Mouse (Mus musculus) hindbrain, embryonic 15.5 days (tissue): ENCODE results near the gene Klc3. TPM values are rescaled to one million over a fixed set of nuclear protein-coding genes. Genes with fewer than 3 reads are reported as not detected.
A peak's percentile ranks its signal among the peaks of the same experiment; 100 is the strongest.

Experiments
- ATAC-seq: fragments of 200-750 bp; cut with Nextera tagmentation; 2 replicates; pipeline ENCODE4 v1.8.0; 2017; ENCODE audit warnings: low read depth, moderate number of reproducible peaks, moderate TSS enrichment; ENCODE audit not compliant: low FRiP score
- H3K27ac ChIP-seq: fragments of 300-500 bp; sonication (generic); replicated peaks from 2 replicates; pipeline ENCODE4 v1.5.1; 2015; ENCODE audit warnings: mild to moderate bottlenecking, inconsistent platforms
- H3K27me3 ChIP-seq: fragments of 300-500 bp; sonication (generic); 2 replicates; pipeline ENCODE4 v1.6.1; 2015; ENCODE audit warnings: control low read depth, inconsistent platforms
- H3K36me3 ChIP-seq: fragments of 300-500 bp; sonication (generic); 2 replicates; pipeline ENCODE4 v1.6.1; 2015; ENCODE audit warnings: control low read depth, inconsistent platforms
- H3K4me1 ChIP-seq: fragments of 300-500 bp; sonication (generic); replicated peaks from 2 replicates; pipeline ENCODE4 v1.6.1; 2015; ENCODE audit warnings: control low read depth, inconsistent platforms
- H3K4me2 ChIP-seq: fragments of 300-500 bp; sonication (generic); 2 replicates; pipeline ENCODE4 v1.6.1; 2015; ENCODE audit warnings: moderate library complexity, mild to moderate bottlenecking, inconsistent platforms
- H3K4me3 ChIP-seq: fragments of 300-500 bp; sonication (generic); 2 replicates; pipeline ENCODE4 v1.5.1; 2015; ENCODE audit warnings: mild to moderate bottlenecking, inconsistent platforms
- H3K9ac ChIP-seq: fragments of 300-500 bp; sonication (generic); 2 replicates; pipeline ENCODE4 v1.6.1; 2015; ENCODE audit warnings: inconsistent platforms
- H3K9me3 ChIP-seq: fragments of 300-500 bp; sonication (generic); 2 replicates; pipeline ENCODE4 v1.6.1; 2016; ENCODE audit warnings: control low read depth, inconsistent platforms
- WGBS: fragments of 180-500 bp; shearing (Covaris S2); methylation state at CpG from one replicate; pipeline ENCODE4 v1.1.7; 2015; 5-methylcytosine and 5-hydroxymethylcytosine counted together
- polyA plus RNA-seq: library from polyadenylated mRNA; unstranded; fragments of >200 nt; fragmentation: Nextera tagmentation; extraction: Ambion mirVana; gene quantifications from 2 replicates; pipeline ENCODE4 v1.2.1, GENCODE M21; 2015

Gene Klc3
- 1.2 and 2.1 TPM in 2 replicates for polyA plus RNA-seq

- peak within 1 kb of the TSS; percentile 98 for H3K4me2 ChIP-seq
- H3K27me3 ChIP-seq: peaks cover 55% of the 10 kb centered on the region
- H3K9me3 ChIP-seq: no peaks in the 10 kb centered on the region
- peak; percentile 21; the same call in 1 of the 2 replicates for ATAC-seq
- no peaks in the 10 kb centered on the region for H3K36me3 ChIP-seq
- H3K9ac ChIP-seq: peak within 1 kb of the TSS; percentile 41; the same call in 1 of the 2 replicates
- under 1% methylated on average over 47 of the region's 62 CpGs for WGBS
- no peak within 1 kb of the TSS for H3K27ac ChIP-seq
- peaks cover 19% of the 10 kb centered on the region for H3K4me1 ChIP-seq
- H3K4me3 ChIP-seq: peak within 1 kb of the TSS; percentile 54
Measured at GRCm38 (mm10) chr7:19403731-19404296, at the start of gene Klc3. Gene Klc3 (minus strand): TSS chr7:19404104.

GRCm38 (mm10) chr7:19449165-19449564 lies 45.3 kb upstream of the Klc3 start:
- no peak overlapping the region for H3K4me2 ChIP-seq
- H3K4me3 ChIP-seq: no peak overlapping the region
- no peaks in the 10 kb centered on the region for H3K9me3 ChIP-seq
- H3K36me3 ChIP-seq: peaks cover 55% of the 10 kb centered on the region
- no peaks in the 10 kb centered on the region for H3K27me3 ChIP-seq
- H3K27ac ChIP-seq: no peak overlapping the region
- H3K9ac ChIP-seq: no peak overlapping the region
- no peaks in the 10 kb centered on the region for H3K4me1 ChIP-seq
- 86% methylated on average over 12 of the region's 12 CpGs for WGBS
- no peak for ATAC-seq

GRCm38 (mm10) chr7:19447689-19448088 lies 43.8 kb upstream of the Klc3 start:
- H3K4me2 ChIP-seq: no peak overlapping the region
- no peaks in the 10 kb centered on the region for H3K9me3 ChIP-seq
- no peak overlapping the region for H3K27ac ChIP-seq
- H3K4me1 ChIP-seq: no peaks in the 10 kb centered on the region
- no peak overlapping the region for H3K9ac ChIP-seq
- H3K36me3 ChIP-seq: peaks cover 58% of the 10 kb centered on the region
- H3K4me3 ChIP-seq: no peak overlapping the region
- no peak for ATAC-seq
- H3K27me3 ChIP-seq: no peaks in the 10 kb centered on the region
- WGBS: 92% methylated on average over 16 of the region's 16 CpGs

GRCm38 (mm10) chr7:19444801-19445200 lies 40.9 kb upstream of the Klc3 start:
- no peak overlapping the region for H3K4me3 ChIP-seq
- no peaks in the 10 kb centered on the region for H3K4me1 ChIP-seq
- H3K27ac ChIP-seq: no peak overlapping the region
- no peaks in the 10 kb centered on the region for H3K9me3 ChIP-seq
- WGBS: 83% methylated on average over 12 of the region's 12 CpGs
- no peaks in the 10 kb centered on the region for H3K27me3 ChIP-seq
- no peak overlapping the region for H3K9ac ChIP-seq
- peaks cover 65% of the 10 kb centered on the region for H3K36me3 ChIP-seq
- no peak overlapping the region for H3K4me2 ChIP-seq
- ATAC-seq: no peak

GRCm38 (mm10) chr7:19443344-19443743 lies 39.4 kb upstream of the Klc3 start:
- Histone ChIP-seq H3K9me3 (no peaks in the 10 kb centered on the region), H3K4me3 (no peak overlapping the region), H3K27ac (no peak overlapping the region), H3K9ac (no peak overlapping the region), H3K36me3 (peaks cover 54% of the 10 kb centered on the region), H3K27me3 (no peaks in the 10 kb centered on the region), H3K4me1 (no peaks in the 10 kb centered on the region), H3K4me2 (no peak overlapping the region)
- ATAC-seq: peak; percentile 46
- WGBS: 46% methylated on average over 3 of the region's 3 CpGs

GRCm38 (mm10) chr7:19441448-19442091 lies 37.7 kb upstream of the Klc3 start:
- peaks cover 58% of the 10 kb centered on the region for H3K36me3 ChIP-seq
- no peak for ATAC-seq
- 85% methylated on average over 9 of the region's 9 CpGs for WGBS

GRCm38 (mm10) chr7:19437048-19437447 lies 33.1 kb upstream of the Klc3 start:
- WGBS: 88% methylated on average over 9 of the region's 9 CpGs

More at GRCm38 (mm10) chr7:19441448-19442091, 37.7 kb upstream of the Klc3 start:
- H3K4me1 ChIP-seq: no peaks in the 10 kb centered on the region
- H3K9ac ChIP-seq: no peak overlapping the region
- no peak overlapping the region for H3K4me2 ChIP-seq
- H3K27me3 ChIP-seq: no peaks in the 10 kb centered on the region
- no peak overlapping the region for H3K27ac ChIP-seq
- no peaks in the 10 kb centered on the region for H3K9me3 ChIP-seq
- H3K4me3 ChIP-seq: no peak overlapping the region

GRCm38 (mm10) chr7:19436276-19436675 lies 32.4 kb upstream of the Klc3 start:
- no peak overlapping the region for H3K4me2 ChIP-seq
- 99% methylated on average over 2 of the region's 2 CpGs for WGBS
- no peak overlapping the region for H3K4me3 ChIP-seq
- no peak overlapping the region for H3K9ac ChIP-seq
- no peaks in the 10 kb centered on the region for H3K27me3 ChIP-seq
- peaks cover 79% of the 10 kb centered on the region for H3K36me3 ChIP-seq
- H3K4me1 ChIP-seq: no peaks in the 10 kb centered on the region
- ATAC-seq: no peak
- no peaks in the 10 kb centered on the region for H3K9me3 ChIP-seq
- no peak overlapping the region for H3K27ac ChIP-seq

More at GRCm38 (mm10) chr7:19437048-19437447, 33.1 kb upstream of the Klc3 start:
- Histone ChIP-seq H3K4me3 (no peak overlapping the region), H3K4me2 (no peak overlapping the region), H3K9me3 (no peaks in the 10 kb centered on the region), H3K27ac (no peak overlapping the region), H3K27me3 (no peaks in the 10 kb centered on the region), H3K9ac (no peak overlapping the region), H3K4me1 (no peaks in the 10 kb centered on the region), H3K36me3 (peaks cover 79% of the 10 kb centered on the region)
- no peak for ATAC-seq

- no peaks in the 10 kb centered on the region for H3K4me1 ChIP-seq
- ATAC-seq: no peak
- H3K4me2 ChIP-seq: no peak overlapping the region
- H3K9ac ChIP-seq: no peak overlapping the region
- no peak overlapping the region for H3K27ac ChIP-seq
- H3K4me3 ChIP-seq: no peak overlapping the region
- no peaks in the 10 kb centered on the region for H3K27me3 ChIP-seq
- H3K9me3 ChIP-seq: no peaks in the 10 kb centered on the region
- 91% methylated on average over 2 of the region's 2 CpGs for WGBS
- H3K36me3 ChIP-seq: peaks cover 90% of the 10 kb centered on the region
Measured at GRCm38 (mm10) chr7:19432475-19432874, 28.6 kb upstream of the Klc3 start.

GRCm38 (mm10) chr7:19430402-19430801 lies 26.5 kb upstream of the Klc3 start:
- WGBS: 89% methylated on average over 6 of the region's 6 CpGs

GRCm38 (mm10) chr7:19429726-19430125 lies 25.8 kb upstream of the Klc3 start:
- WGBS: 64% methylated on average over 8 of the region's 8 CpGs
- H3K9ac ChIP-seq: no peak overlapping the region
- H3K27me3 ChIP-seq: no peaks in the 10 kb centered on the region
- H3K9me3 ChIP-seq: no peaks in the 10 kb centered on the region
- ATAC-seq: no peak
- H3K4me1 ChIP-seq: no peaks in the 10 kb centered on the region
- no peak overlapping the region for H3K4me3 ChIP-seq
- peaks cover 81% of the 10 kb centered on the region for H3K36me3 ChIP-seq
- H3K4me2 ChIP-seq: no peak overlapping the region
- H3K27ac ChIP-seq: no peak overlapping the region

More at GRCm38 (mm10) chr7:19430402-19430801, 26.5 kb upstream of the Klc3 start:
- H3K9ac ChIP-seq: no peak overlapping the region
- H3K4me3 ChIP-seq: no peak overlapping the region
- H3K36me3 ChIP-seq: peaks cover 88% of the 10 kb centered on the region
- H3K4me1 ChIP-seq: no peaks in the 10 kb centered on the region
- no peak overlapping the region for H3K4me2 ChIP-seq
- no peak for ATAC-seq
- H3K27me3 ChIP-seq: no peaks in the 10 kb centered on the region
- no peaks in the 10 kb centered on the region for H3K9me3 ChIP-seq
- no peak overlapping the region for H3K27ac ChIP-seq

- Histone ChIP-seq H3K27me3 (no peaks in the 10 kb centered on the region), H3K27ac (no peak overlapping the region), H3K9me3 (no peaks in the 10 kb centered on the region), H3K9ac (no peak overlapping the region), H3K4me2 (no peak overlapping the region), H3K4me3 (no peak overlapping the region), H3K36me3 (peaks cover 65% of the 10 kb centered on the region), H3K4me1 (no peaks in the 10 kb centered on the region)
- 63% methylated on average over 15 of the region's 15 CpGs for WGBS
- ATAC-seq: no peak
Measured at GRCm38 (mm10) chr7:19427999-19428650, 24.2 kb upstream of the Klc3 start.
